Mouse (Mus musculus) neural tube, embryonic 11.5 days (tissue): Measurements from ENCODE around the gene Nubp2. TPM values are rescaled to one million over a fixed set of nuclear protein-coding genes. Genes with fewer than 3 reads are reported as not detected.

Experiments
- ATAC-seq: fragments of 200-750 bp; cut with Nextera tagmentation; 2 replicates; pipeline ENCODE4 v1.8.0; 2017; ENCODE audit warnings: moderate number of reproducible peaks, mild to moderate bottlenecking, moderate TSS enrichment, moderate library complexity; ENCODE audit not compliant: insufficient read depth, low FRiP score, low TSS enrichment
- DNase-seq: peaks from one replicate; pipeline ENCODE4 v3.0.0-alpha.2; 2015; ENCODE audit warnings: low spot score
- H3K27ac ChIP-seq: fragments of 300-500 bp; sonication (generic); 2 replicates; pipeline ENCODE4 v1.5.1; 2014; ENCODE audit warnings: low read depth, mild to moderate bottlenecking, low read length
- H3K27me3 ChIP-seq: fragments of 300-500 bp; sonication (generic); 2 replicates; pipeline ENCODE4 v1.6.1; 2014; ENCODE audit warnings: mild to moderate bottlenecking, low read length, mixed read lengths; ENCODE audit not compliant: control insufficient read depth, insufficient read depth
- H3K36me3 ChIP-seq: fragments of 300-500 bp; sonication (generic); 2 replicates; pipeline ENCODE4 v1.6.1; 2014; ENCODE audit warnings: mild to moderate bottlenecking, low read length, moderate library complexity, mixed read lengths; ENCODE audit not compliant: control insufficient read depth, insufficient read depth
- H3K4me1 ChIP-seq: fragments of 300-500 bp; sonication (generic); 2 replicates; pipeline ENCODE4 v1.6.1; 2014; ENCODE audit warnings: low read length, mixed read lengths; ENCODE audit not compliant: control insufficient read depth, insufficient read depth
- H3K4me2 ChIP-seq: fragments of 300-500 bp; sonication (generic); 2 replicates; pipeline ENCODE4 v1.6.1; 2014; ENCODE audit warnings: low read depth, mild to moderate bottlenecking, moderate library complexity
- H3K4me3 ChIP-seq: fragments of 300-500 bp; sonication (generic); 2 replicates; pipeline ENCODE4 v1.5.1; 2014; ENCODE audit warnings: low read depth, low read length
- H3K9ac ChIP-seq: fragments of 300-500 bp; sonication (generic); 2 replicates; pipeline ENCODE4 v1.6.1; 2014; ENCODE audit warnings: mild to moderate bottlenecking, low read length
- H3K9me3 ChIP-seq: fragments of 300-500 bp; sonication (generic); 2 replicates; pipeline ENCODE4 v1.6.1; 2016; ENCODE audit warnings: low read length; ENCODE audit not compliant: control insufficient read depth
- WGBS: fragments of 180-500 bp; shearing (Covaris S2); extraction: QIAGEN DNeasy Blood & Tissue Kit; methylation state at CpG from one replicate; pipeline ENCODE4 v1.1.7; 2014; 5-methylcytosine and 5-hydroxymethylcytosine counted together
- polyA plus RNA-seq: library from polyadenylated mRNA; unstranded; fragments of >200 nt; fragmentation: Nextera tagmentation; extraction: Ambion mirVana; gene quantifications from 2 replicates; pipeline ENCODE4 v1.2.1, GENCODE M21; 2014

Gene Nubp2
- polyA plus RNA-seq, 1 experiment from 2014 or later, result 88.8 TPM

DNA sequence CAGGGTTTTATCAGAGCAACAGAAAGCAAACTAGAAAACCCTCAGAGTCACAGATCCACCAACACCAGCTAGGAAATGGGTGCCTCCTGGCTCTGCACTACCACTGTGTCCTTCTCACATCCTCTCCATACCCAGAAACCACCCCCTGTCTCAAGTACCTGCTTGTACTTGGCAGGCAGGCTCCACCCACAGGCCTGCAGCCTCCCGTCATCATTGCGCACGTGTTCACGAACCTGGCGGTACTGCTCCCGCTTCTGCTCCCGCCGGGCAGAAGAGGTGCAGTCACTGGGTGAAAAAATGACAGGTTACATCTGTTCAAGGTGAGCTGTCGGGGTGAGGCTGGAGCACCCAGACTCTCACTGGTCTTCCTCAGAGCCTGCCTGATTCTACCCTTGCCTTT is 17.6 kb upstream of the Nubp2 start:
- Histone ChIP-seq H3K27ac (no peak overlapping the region), H3K9ac (no peak overlapping the region), H3K4me3 (no peak overlapping the region), H3K36me3 (peaks cover 41% of the 10 kb centered on the region), H3K4me2 (no peak overlapping the region), H3K9me3 (no peaks in the 10 kb centered on the region), H3K27me3 (no peaks in the 10 kb centered on the region), H3K4me1 (no peaks in the 10 kb centered on the region)
- WGBS, result 93% methylated on average over 9 of the region's 9 CpGs
- ATAC-seq (no peak), DNase-seq (no peak)

GRCm38 (mm10) chr17:24902671-24903474 is 16.7 kb upstream of the Nubp2 start:
- DNase-seq (no peak), ATAC-seq (no peak)
- no peak overlapping the region for H3K27ac ChIP-seq
- H3K4me3 ChIP-seq, result no peak overlapping the region
- H3K36me3 ChIP-seq, result peaks cover 39% of the 10 kb centered on the region
- H3K9me3 ChIP-seq, result no peaks in the 10 kb centered on the region
- H3K27me3 ChIP-seq, result no peaks in the 10 kb centered on the region
- H3K4me2 ChIP-seq, result no peak overlapping the region
- no peaks in the 10 kb centered on the region; the same call in 1 of the 2 replicates for H3K4me1 ChIP-seq
- WGBS, result 73% methylated on average over 9 of the region's 9 CpGs
- H3K9ac ChIP-seq, result no peak overlapping the region

DNA sequence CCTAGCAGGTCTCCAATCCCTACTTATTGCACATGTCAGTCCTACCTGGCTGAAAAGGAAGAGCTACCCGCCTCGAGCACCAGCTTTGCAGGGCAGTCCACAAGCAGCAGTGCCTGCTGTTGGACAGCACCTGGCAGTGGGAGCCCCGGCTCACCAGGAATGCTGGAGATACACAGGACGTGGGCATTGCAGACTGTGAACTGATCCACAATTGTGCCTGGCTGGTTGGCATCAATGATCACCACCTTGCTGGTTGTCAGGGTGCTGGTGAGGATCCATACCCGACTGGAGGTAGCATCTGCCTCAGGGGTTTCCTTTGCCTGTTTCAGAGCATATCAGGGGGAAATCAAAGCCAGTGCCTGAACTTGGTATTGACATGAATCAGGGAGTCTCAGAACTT is 16.0 kb upstream of the Nubp2 start:
- no peak for DNase-seq
- Histone ChIP-seq H3K4me2 (no peak overlapping the region), H3K36me3 (peaks cover 39% of the 10 kb centered on the region), H3K9ac (no peak overlapping the region), H3K4me3 (no peak overlapping the region), H3K27ac (no peak overlapping the region), H3K4me1 (peaks cover 6% of the 10 kb centered on the region), H3K9me3 (no peaks in the 10 kb centered on the region), H3K27me3 (no peaks in the 10 kb centered on the region)
- 92% methylated on average over 5 of the region's 5 CpGs for WGBS
- no peak for ATAC-seq

- DNase-seq (no peak), ATAC-seq (no peak)
- Histone ChIP-seq H3K4me3 (no peak overlapping the region), H3K9me3 (no peaks in the 10 kb centered on the region), H3K36me3 (peaks cover 36% of the 10 kb centered on the region), H3K4me2 (no peak overlapping the region), H3K9ac (no peak overlapping the region), H3K27me3 (no peaks in the 10 kb centered on the region), H3K27ac (no peak overlapping the region), H3K4me1 (peaks cover 17% of the 10 kb centered on the region)
- WGBS, result 97% methylated on average over 6 of the region's 6 CpGs
Measured at GRCm38 (mm10) chr17:24900014-24900413, 13.9 kb upstream of the Nubp2 start.

DNA sequence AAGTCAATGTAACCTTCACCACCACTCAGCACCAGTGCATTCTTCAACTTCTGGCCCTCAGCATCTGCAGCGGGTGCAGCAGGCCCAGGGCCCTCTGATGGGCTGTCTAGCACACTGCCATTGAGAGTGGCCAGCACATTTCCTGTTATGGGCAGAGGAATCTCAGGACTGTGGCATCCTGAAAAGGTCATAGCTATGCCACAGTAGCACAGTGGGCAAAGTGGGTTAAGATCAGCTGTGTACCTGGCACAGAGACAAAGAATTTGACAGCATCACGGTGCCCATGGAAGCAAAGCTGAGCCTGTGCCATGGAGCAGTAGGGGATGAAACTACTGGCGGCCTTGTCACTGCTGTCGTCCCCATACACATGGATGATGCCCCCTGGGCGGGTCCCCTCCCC is 13.0 kb upstream of the Nubp2 start:
- Histone ChIP-seq H3K9ac (no peak overlapping the region), H3K4me2 (no peak overlapping the region), H3K27ac (no peak overlapping the region), H3K4me3 (no peak overlapping the region), H3K27me3 (no peaks in the 10 kb centered on the region), H3K4me1 (peaks cover 21% of the 10 kb centered on the region), H3K36me3 (peaks cover 36% of the 10 kb centered on the region), H3K9me3 (no peaks in the 10 kb centered on the region)
- no peak for ATAC-seq
- WGBS, result 89% methylated on average over 5 of the region's 5 CpGs
- no peak for DNase-seq

DNA sequence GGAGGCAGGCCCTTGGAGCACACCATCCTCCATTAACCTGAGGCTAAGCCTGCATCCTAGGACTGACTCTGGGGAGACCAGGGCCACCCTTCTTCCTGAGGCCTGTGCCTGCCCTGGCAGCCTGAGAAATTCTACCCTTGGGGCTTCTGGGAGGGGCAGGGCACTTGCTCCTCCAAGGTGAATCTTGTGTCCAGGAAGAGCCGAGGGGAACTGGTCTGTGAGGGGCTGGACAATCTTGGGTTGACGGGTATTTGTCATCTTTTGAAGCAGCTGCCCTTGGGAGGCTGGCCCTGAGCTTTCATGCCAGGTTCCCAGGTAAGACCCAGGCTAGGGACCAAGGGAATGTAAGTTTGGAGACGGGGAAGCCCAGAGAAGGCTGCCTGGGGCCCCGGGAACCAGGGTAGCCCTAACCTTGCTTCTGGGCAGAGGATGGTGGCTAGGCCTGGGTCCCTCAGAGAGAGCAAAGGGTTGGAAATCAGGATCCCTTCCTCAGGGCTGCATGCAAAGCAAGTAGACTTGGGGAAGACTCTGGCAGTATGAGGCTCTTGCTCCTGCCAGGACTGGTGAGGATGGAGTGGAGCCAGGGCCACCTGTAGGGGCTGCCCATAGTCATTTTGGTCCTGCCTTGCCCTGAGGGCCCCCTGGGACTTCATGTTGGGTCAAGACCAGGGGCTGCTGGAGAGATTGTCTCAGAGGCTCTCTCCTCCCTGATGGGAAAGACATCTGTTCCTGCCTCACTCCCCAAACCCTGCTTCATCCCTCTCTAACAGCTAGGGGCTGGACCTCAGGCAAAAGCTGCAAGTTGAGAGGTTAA is 12.1 kb upstream of the Nubp2 start:
- Histone ChIP-seq H3K9me3 (no peaks in the 10 kb centered on the region), H3K4me2 (no peak overlapping the region), H3K27ac (no peak overlapping the region), H3K27me3 (no peaks in the 10 kb centered on the region), H3K36me3 (peaks cover 36% of the 10 kb centered on the region), H3K4me1 (peaks cover 24% of the 10 kb centered on the region), H3K9ac (no peak overlapping the region), H3K4me3 (no peak overlapping the region)
- WGBS, result 85% methylated on average over 4 of the region's 4 CpGs
- ATAC-seq (no peak), DNase-seq (no peak)

DNA sequence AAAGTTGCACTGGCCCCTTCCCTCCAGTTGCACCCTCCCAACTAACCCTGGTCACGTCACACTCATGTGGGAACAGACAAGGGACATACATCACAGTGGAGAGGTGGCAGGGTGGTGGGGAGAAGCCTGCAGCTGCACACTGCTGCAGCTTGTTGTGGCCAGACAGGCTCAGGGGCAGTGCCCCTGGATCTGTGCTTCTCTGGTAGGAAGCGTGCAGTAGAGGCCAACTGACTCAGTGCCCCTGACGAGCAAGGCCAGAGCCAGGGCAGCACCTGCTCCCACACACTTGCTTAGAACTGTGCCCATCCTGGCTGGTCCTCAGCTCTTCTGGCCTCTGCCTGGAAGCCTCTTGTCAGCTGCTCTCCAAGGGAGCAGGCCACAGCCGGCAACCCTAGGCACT is 11.5 kb upstream of the Nubp2 start:
- Histone ChIP-seq H3K9ac (peak overlapping the region; percentile 7), H3K27me3 (no peaks in the 10 kb centered on the region), H3K4me3 (no peak overlapping the region; the same call in 1 of the 2 replicates), H3K4me2 (peak overlapping the region; percentile 99), H3K9me3 (no peaks in the 10 kb centered on the region), H3K36me3 (peaks cover 34% of the 10 kb centered on the region), H3K4me1 (peaks cover 24% of the 10 kb centered on the region), H3K27ac (no peak overlapping the region)
- 82% methylated on average over 4 of the region's 4 CpGs for WGBS
- no peak for ATAC-seq
- DNase-seq, result no peak

DNA sequence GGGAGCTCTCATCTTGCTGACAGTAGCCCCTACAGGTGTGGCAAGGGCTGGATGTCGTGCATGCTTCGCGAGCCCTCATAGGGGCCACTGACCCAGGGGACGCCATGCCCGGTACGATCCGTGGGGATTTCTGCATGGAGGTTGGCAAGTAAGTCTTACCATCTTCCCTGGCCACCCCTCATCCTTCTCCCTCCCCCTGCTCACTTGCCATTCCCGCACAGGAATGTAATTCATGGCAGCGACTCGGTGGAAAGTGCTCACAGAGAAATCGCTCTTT is 10.8 kb upstream of the Nubp2 start:
- WGBS, result 35% methylated on average over 11 of the region's 11 CpGs
- peaks cover 33% of the 10 kb centered on the region for H3K36me3 ChIP-seq
- DNase-seq (no peak), ATAC-seq (no peak)
- H3K27ac ChIP-seq, result no peak overlapping the region
- no peaks in the 10 kb centered on the region for H3K27me3 ChIP-seq
- H3K4me2 ChIP-seq, result peak overlapping the region; percentile 99
- peak overlapping the region; percentile 88 for H3K4me3 ChIP-seq
- no peaks in the 10 kb centered on the region for H3K9me3 ChIP-seq
- H3K9ac ChIP-seq, result peak overlapping the region; percentile 87
- peaks cover 24% of the 10 kb centered on the region for H3K4me1 ChIP-seq
